Mouse (Mus musculus) spleen, postnatal 4 days (tissue): Measurements from ENCODE around the gene Ckmt2.

Experiments
- DNase-seq, 2 experiments: peaks; one replicate each; pipeline ENCODE4 v3.0.0; 2022; ENCODE audit warnings: low spot score in 2 of 2

Ckmt2 gene

GRCm38 (mm10) chr13:91873734-91874329 lies 2.9 kb downstream of the Ckmt2 start:
- DNase-seq = no peak

- no peak for DNase-seq
These were observed 8.1 kb downstream of the Ckmt2 start for GRCm38 (mm10) chr13:91868577-91868976.

- no peak for DNase-seq
These were observed 17.9 kb downstream of the Ckmt2 start for GRCm38 (mm10) chr13:91858835-91859234.

- DNase-seq = no peak
These were observed 19.3 kb downstream of the Ckmt2 start for GRCm38 (mm10) chr13:91857427-91857826.

GRCm38 (mm10) chr13:91854412-91854811 lies 22.3 kb downstream of the Ckmt2 start:
- DNase-seq = no peak

GRCm38 (mm10) chr13:91827876-91828275 lies 48.8 kb downstream of the Ckmt2 start:
- DNase-seq = no peak

GRCm38 (mm10) chr13:91826066-91826465 lies 50.6 kb downstream of the Ckmt2 start:
- DNase-seq = no peak

- no peak for DNase-seq
These were observed 51.7 kb downstream of the Ckmt2 start for GRCm38 (mm10) chr13:91824845-91825550.

- DNase-seq = no peak
These were observed 53.0 kb downstream of the Ckmt2 start for GRCm38 (mm10) chr13:91823735-91824134.

- no peak for DNase-seq
These were observed 62.0 kb downstream of the Ckmt2 start for GRCm38 (mm10) chr13:91814670-91815069.

- DNase-seq = no peak
These were observed 67.2 kb downstream of the Ckmt2 start for GRCm38 (mm10) chr13:91809476-91809875.

GRCm38 (mm10) chr13:91807874-91808575 lies 68.7 kb downstream of the Ckmt2 start:
- no peak for DNase-seq

- peak; percentile 81 to 90 for DNase-seq
These were observed 69.4 kb downstream of the Ckmt2 start, which contains the start of gene Zcchc9 for GRCm38 (mm10) chr13:91807155-91807839. Zcchc9 (minus strand) TSS chr13:91807705.
